Mouse (Mus musculus) ZHBTc4 (cell line): ENCODE data around the gene Pgk2.
"Not testable (repeated sequence)": the region's sequence is repeated elsewhere in the genome, so short reads cannot be mapped to it uniquely, and the experiment has no call there.

Source experiments
- DNase-seq: peaks from one replicate; pipeline ENCODE4 v3.0.0-alpha.2; 2011; ENCODE audit warnings: low read depth, low spot score

The Pgk2 gene

DNA sequence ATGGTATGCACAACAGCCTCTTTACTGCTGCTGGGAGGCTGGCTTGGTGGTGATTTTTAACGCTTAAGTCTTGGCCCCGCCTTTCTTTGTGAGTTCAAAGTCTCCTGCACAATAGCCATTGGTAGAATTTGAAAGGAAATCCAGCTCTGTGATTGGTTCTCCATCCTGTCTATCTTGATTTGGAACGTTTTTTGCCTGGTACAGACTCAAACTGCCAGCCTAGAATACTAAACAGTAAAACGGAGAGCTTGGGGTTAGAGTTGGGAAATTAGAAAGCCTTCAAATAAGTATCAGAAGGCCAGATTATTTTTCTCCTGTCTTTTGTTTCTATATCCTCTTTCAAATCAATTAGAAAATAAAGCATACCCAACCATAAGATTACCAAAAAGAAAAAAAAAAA lies at the start of gene Pgk2:
Pgk2 (minus strand) TSS at position 101 of the 400 bp plus-strand sequence.
- peak; percentile 9 for DNase-seq

GRCm38 (mm10) chr17:40252487-40252886 lies 44.0 kb upstream of the Pgk2 start:
- DNase-seq = no peak

DNA sequence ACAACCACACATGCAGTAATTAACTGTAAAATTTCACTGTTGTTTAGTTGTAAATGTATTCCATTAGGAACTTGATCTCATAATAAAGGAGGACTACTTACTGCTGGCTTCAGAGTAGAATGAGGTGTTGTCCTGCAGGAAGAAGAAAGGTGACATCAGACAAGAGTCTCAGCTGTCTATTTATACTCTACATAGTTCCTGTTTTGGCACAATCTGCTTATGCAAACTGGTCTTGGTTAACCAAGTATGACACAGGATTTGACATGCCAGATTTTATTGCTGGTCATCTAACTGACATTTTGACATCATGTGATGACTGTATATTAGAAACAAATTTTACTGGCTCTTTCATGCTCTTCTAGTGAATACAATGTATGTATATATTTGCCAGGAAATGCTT lies 33.7 kb upstream of the Pgk2 start, which contains the start of gene Crisp3:
Crisp3 (minus strand) TSS at position 154 of the 400 bp plus-strand sequence.
- no peak for DNase-seq

- DNase-seq = peak; percentile 5
These were observed 6.6 kb downstream of the Pgk2 start for GRCm38 (mm10) chr17:40201803-40202202.

GRCm38 (mm10) chr17:40190192-40190591 lies 18.2 kb downstream of the Pgk2 start:
- not testable (repeated sequence) for DNase-seq

DNA sequence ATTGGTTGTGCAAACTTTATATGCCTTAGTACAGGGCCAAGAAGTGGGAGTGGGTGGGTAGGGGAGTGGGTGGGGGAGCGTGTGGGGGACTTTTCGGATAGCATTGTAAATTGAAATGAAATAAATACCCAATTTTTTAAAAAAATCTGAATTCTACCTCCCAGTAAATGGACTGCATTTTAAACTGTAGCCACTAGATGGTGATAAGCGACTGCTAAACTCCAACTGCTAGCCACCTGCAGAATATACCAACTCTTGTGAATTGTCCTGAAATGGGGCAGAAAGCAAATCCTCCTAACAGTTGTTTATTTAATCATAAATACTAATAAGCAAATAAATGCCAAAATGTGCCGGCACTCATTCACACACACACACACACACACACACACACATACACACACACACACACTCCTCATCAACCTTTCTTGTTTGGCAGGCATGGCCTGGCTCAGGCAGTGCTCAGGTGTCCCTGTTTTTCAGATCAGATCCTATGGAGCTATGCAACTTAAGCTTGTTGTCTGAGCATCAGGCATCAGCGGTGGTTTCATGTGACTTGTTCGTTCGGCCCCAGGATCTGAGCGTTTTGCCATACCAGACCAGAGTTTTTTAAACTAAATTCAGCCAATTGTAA lies 50.6 kb downstream of the Pgk2 start:
- DNase-seq = not testable (repeated sequence)
